In the genomic region with DNA sequence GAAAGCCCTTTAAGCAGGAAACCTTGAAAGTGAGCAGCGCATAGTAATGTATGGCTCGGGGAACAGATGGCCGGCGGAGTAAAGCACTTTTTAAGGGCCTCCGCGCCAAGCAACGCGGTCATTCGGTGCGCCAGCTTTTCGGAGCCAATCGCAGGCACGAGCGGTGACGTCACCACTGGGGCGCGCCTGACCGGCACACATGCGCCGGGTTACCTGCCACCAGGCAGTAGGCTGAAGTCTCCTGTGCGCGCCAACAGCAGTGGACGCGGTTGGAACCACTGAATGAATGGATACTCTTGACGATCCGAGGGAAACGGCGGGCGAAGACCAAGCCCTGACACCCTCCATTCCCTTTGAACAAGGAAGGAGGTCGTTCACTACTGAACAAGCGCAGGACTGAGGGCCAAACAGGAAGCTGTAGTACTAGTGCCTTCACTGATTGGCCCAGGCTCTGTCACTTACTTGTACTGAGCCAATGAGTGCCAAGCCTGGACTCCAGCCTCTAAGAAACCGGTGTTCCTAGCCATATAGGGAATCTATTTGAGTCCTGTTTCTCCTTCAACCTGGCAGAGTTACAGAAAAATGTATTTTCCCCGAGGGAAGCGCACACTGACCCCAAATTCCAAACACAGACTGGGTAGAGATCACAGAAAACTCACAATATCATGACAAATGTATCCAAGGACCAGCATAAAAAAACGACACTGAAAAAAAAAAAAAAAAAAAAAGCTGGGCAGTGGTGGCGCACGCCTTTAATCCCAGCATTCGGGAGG, we compare ENCODE assay signal across 8 mouse cellular contexts. TPM values are rescaled to one million over a fixed set of nuclear protein-coding genes. Genes with fewer than 3 reads are reported as not detected.
DNase-seq lines count a peak whose midpoint lies in the region; ATAC-seq and TF ChIP-seq lines count a peak whose summit lies in the region.

A gene (minus strand): TSS at position 412 of the 773 bp plus-strand sequence.

- peaks cover 19% of the 10 kb centered on the region for H3K36me3 ChIP-seq in C2C12 (ENCODE audit: control insufficient read depth, insufficient read depth)
- H3K36me3 ChIP-seq in erythroblast, embryonic 14.5 days (ENCODE audit: control insufficient read depth): peaks cover 61% of the 10 kb centered on the region
- H3K36me3 ChIP-seq in heart, embryonic 11.5 days (ENCODE audit: control insufficient read depth, insufficient read depth, low read length): peaks cover 33% of the 10 kb centered on the region
- H3K36me3 ChIP-seq in kidney, embryonic 16.5 days (ENCODE audit: insufficient read depth, low read length): peaks cover 44% of the 10 kb centered on the region
- H3K36me3 ChIP-seq in liver, adult 2 months (ENCODE audit: control insufficient read depth, insufficient read depth, low read length): peaks cover 2% of the 10 kb centered on the region
- no peaks in the 10 kb centered on the region for H3K36me3 ChIP-seq in myocyte (ENCODE audit: control insufficient read depth, insufficient read depth)
- peaks cover 7% of the 10 kb centered on the region for H3K36me3 ChIP-seq in splenic B cell, adult 2 months (ENCODE audit: control insufficient read depth, insufficient read depth, low read length, poor library complexity, severe bottlenecking)

- peaks cover 11% of the 10 kb centered on the region for H3K79me2 ChIP-seq in C2C12 (ENCODE audit: control insufficient read depth, insufficient read depth)
- H3K79me2 ChIP-seq in liver, adult 2 months (ENCODE audit: control insufficient read depth, insufficient read depth, low read length): no peaks in the 10 kb centered on the region
- H3K79me2 ChIP-seq in myocyte (ENCODE audit: control insufficient read depth, insufficient read depth): peaks cover 12% of the 10 kb centered on the region

- 4% methylated on average over 38 of the region's 38 CpGs for whole genome bisulfite sequencing in heart, embryonic 11.5 days (ENCODE audit: insufficient replicate concordance)
- 1% methylated on average over 38 of the region's 38 CpGs for WGBS in kidney, embryonic 16.5 days
- WGBS in liver, adult 2 months: 1% methylated on average over 38 of the region's 38 CpGs

- peak; percentile 99 for DNase-seq in brain, embryonic 14.5 days (ENCODE audit: low read depth)
- DNase-seq in liver, adult 2 months (ENCODE audit: extremely low read depth, low read depth, low spot score): peak; percentile 97
- DNase-seq in splenic B cell, adult 2 months (ENCODE audit: low read depth, low spot score): peak; percentile 95

- TF ChIP-seq POLR2A in brain, embryonic 14.5 days (IDR thresholded peaks at IDR 0.05; ENCODE audit: borderline replicate concordance, extremely low read depth, insufficient read depth, insufficient read length, poor library complexity, severe bottlenecking): peak; percentile 40; the same call in 1 of the 2 replicates
- TF ChIP-seq POLR2A in liver, adult 2 months (IDR thresholded peaks at IDR 0.05; ENCODE audit: extremely low read depth, insufficient read depth, low read length): peak; percentile 43; the same call in 1 of the 2 replicates
- peak; percentile 88 for TF ChIP-seq POLR2A in myocyte (IDR thresholded peaks at IDR 0.05; ENCODE audit: insufficient read length, low read depth)

- H3K4me1 ChIP-seq in erythroblast, embryonic 14.5 days (ENCODE audit: control insufficient read depth): peaks cover 30% of the 10 kb centered on the region
- H3K4me1 ChIP-seq in heart, embryonic 11.5 days (ENCODE audit: control insufficient read depth, insufficient read depth, low read length): peaks cover 17% of the 10 kb centered on the region
- peaks cover 14% of the 10 kb centered on the region for H3K4me1 ChIP-seq in kidney, embryonic 16.5 days (ENCODE audit: insufficient read depth, low read length)
- peaks cover 2% of the 10 kb centered on the region; the same call in 1 of the 2 replicates for H3K4me1 ChIP-seq in liver, adult 2 months (ENCODE audit: control insufficient read depth, insufficient read depth, low read length)

- H3ac ChIP-seq in C2C12 (ENCODE audit: control insufficient read depth, insufficient read length, low read depth): peak within 1 kb of the TSS; percentile 83
- H3ac ChIP-seq in myocyte (ENCODE audit: control insufficient read depth, insufficient read length): peak within 1 kb of the TSS; percentile 50

- H3K9me3 ChIP-seq in erythroblast, embryonic 14.5 days (ENCODE audit: control insufficient read depth, low read length): no peaks in the 10 kb centered on the region
- H3K9me3 ChIP-seq in heart, embryonic 11.5 days (replicated peaks; ENCODE audit: control insufficient read depth, low read length): no peaks in the 10 kb centered on the region
- H3K9me3 ChIP-seq in kidney, embryonic 16.5 days (ENCODE audit: low read length): no peaks in the 10 kb centered on the region

- peak; percentile 96 for ATAC-seq in heart, embryonic 11.5 days (replicated peaks; ENCODE audit: insufficient number of reproducible peaks, low FRiP score, low TSS enrichment)
- peak; percentile 99 for ATAC-seq in kidney, embryonic 16.5 days (ENCODE audit: low FRiP score, low TSS enrichment)

- H3K79me3 ChIP-seq in C2C12 (ENCODE audit: low read depth): peaks cover 9% of the 10 kb centered on the region

- H3K27me3 ChIP-seq in C2C12 (ENCODE audit: control insufficient read depth, insufficient read depth, insufficient read length): no peaks in the 10 kb centered on the region
- H3K27me3 ChIP-seq in erythroblast, embryonic 14.5 days (ENCODE audit: control insufficient read depth): no peaks in the 10 kb centered on the region
- no peaks in the 10 kb centered on the region for H3K27me3 ChIP-seq in heart, embryonic 11.5 days (ENCODE audit: control insufficient read depth, insufficient read depth, low read length)
- H3K27me3 ChIP-seq in kidney, embryonic 16.5 days (ENCODE audit: insufficient read depth, low read length): no peaks in the 10 kb centered on the region
- no peaks in the 10 kb centered on the region for H3K27me3 ChIP-seq in liver, adult 2 months (ENCODE audit: control insufficient read depth, insufficient read depth, low read length)
- no peaks in the 10 kb centered on the region for H3K27me3 ChIP-seq in myocyte (ENCODE audit: control insufficient read depth, insufficient read depth, insufficient read length)
- no peaks in the 10 kb centered on the region for H3K27me3 ChIP-seq in splenic B cell, adult 2 months (ENCODE audit: control insufficient read depth, insufficient read depth, low read length, poor library complexity, severe bottlenecking)

- TF ChIP-seq CTCF in C2C12 (IDR thresholded peaks at IDR 0.05; ENCODE audit: control insufficient read depth, insufficient read depth, insufficient read length): no peak
- TF ChIP-seq CTCF in brain, embryonic 14.5 days (IDR thresholded peaks at IDR 0.05; ENCODE audit: borderline replicate concordance, extremely low read depth, insufficient read depth, insufficient read length): no peak
- no peak for TF ChIP-seq CTCF in liver, adult 2 months (IDR thresholded peaks at IDR 0.05; ENCODE audit: low read depth, low read length)

- H3K9ac ChIP-seq in heart, embryonic 11.5 days (ENCODE audit: low read depth, low read length): peak within 1 kb of the TSS; percentile 80
- peak within 1 kb of the TSS; percentile 83 for H3K9ac ChIP-seq in kidney, embryonic 16.5 days (replicated peaks; ENCODE audit: low read length)
- H3K9ac ChIP-seq in liver, adult 2 months (ENCODE audit: low read depth, low read length): peak within 1 kb of the TSS; percentile 89

- peak within 1 kb of the TSS; percentile 87 for H3K27ac ChIP-seq in heart, embryonic 11.5 days (ENCODE audit: low read depth, low read length)
- H3K27ac ChIP-seq in kidney, embryonic 16.5 days (ENCODE audit: low read length): peak within 1 kb of the TSS; percentile 94
- peak within 1 kb of the TSS; percentile 90 for H3K27ac ChIP-seq in liver, adult 2 months (replicated peaks; ENCODE audit: insufficient read depth, low read depth, low read length)

- H3K4me3 ChIP-seq in C2C12 (ENCODE audit: insufficient read depth, poor library complexity, severe bottlenecking): peak within 1 kb of the TSS; percentile 45
- H3K4me3 ChIP-seq in erythroblast, embryonic 14.5 days (replicated peaks): peak within 1 kb of the TSS; percentile 69
- H3K4me3 ChIP-seq in heart, embryonic 11.5 days (ENCODE audit: low read depth, low read length): peak within 1 kb of the TSS; percentile 69
- peak within 1 kb of the TSS; percentile 80 for H3K4me3 ChIP-seq in kidney, embryonic 16.5 days (ENCODE audit: low read length)
- peak within 1 kb of the TSS; percentile 80 for H3K4me3 ChIP-seq in liver, adult 2 months (ENCODE audit: insufficient read depth, low read depth, low read length)
- H3K4me3 ChIP-seq in myocyte: peak within 1 kb of the TSS; percentile 68

- peak within 1 kb of the TSS; percentile 94 for H3K4me2 ChIP-seq in heart, embryonic 11.5 days
- H3K4me2 ChIP-seq in kidney, embryonic 16.5 days (replicated peaks; ENCODE audit: low read depth, low read length): peak within 1 kb of the TSS; percentile 88
- peak within 1 kb of the TSS; percentile 80 for H3K4me2 ChIP-seq in myocyte (ENCODE audit: low read depth)

TF ChIP-seq in C2C12, 6 proteins besides CTCF, POLR2A, EP300 and RAD21:
- TF ChIP-seq FOSL1 (IDR thresholded peaks at IDR 0.05; ENCODE audit: insufficient read depth, low read length, poor library complexity, severe bottlenecking) (no peak), CEBPB (IDR thresholded peaks at IDR 0.05; ENCODE audit: low read depth) (no peak), MAX (IDR thresholded peaks at IDR 0.05) (peak; percentile 45), MYOD1 (IDR thresholded peaks at IDR 0.05; ENCODE audit: control insufficient read depth, insufficient read length, low read depth) (no peak), USF1 (IDR thresholded peaks at IDR 0.05; ENCODE audit: low read depth) (no peak)

TF ChIP-seq in myocyte, 11 proteins besides CTCF, POLR2A, EP300 and RAD21 (continues in another document):
- no peak for TF ChIP-seq CEBPB (IDR thresholded peaks at IDR 0.05; ENCODE audit: insufficient read depth, poor library complexity, severe bottlenecking)
- peak; percentile 94 for TF ChIP-seq SRF (IDR thresholded peaks at IDR 0.05; ENCODE audit: control insufficient read depth, insufficient read length, low read depth)
- TF ChIP-seq POLR2AphosphoS2 (IDR thresholded peaks at IDR 0.05; ENCODE audit: insufficient read length, low read depth): peak; percentile 97
- TF ChIP-seq E2F4 (IDR thresholded peaks at IDR 0.05; ENCODE audit: insufficient read depth): peak; percentile 46
- TF ChIP-seq REST (IDR thresholded peaks at IDR 0.05; ENCODE audit: insufficient read depth, insufficient read length): no peak
- TF ChIP-seq MYOG (IDR thresholded peaks at IDR 0.05; ENCODE audit: control insufficient read depth in 1 of 3, insufficient read depth in 1 of 3, insufficient read length in 2 of 3, low read depth in 2 of 3): peak in 1 of 3 experiments; percentile 43

RNA-seq across cellular contexts. Expression of the gene that starts here (rescaled TPM):
- polyA plus RNA-seq in C2C12 (2012; fragmentation: generic; extraction: Trizol) (7.0 TPM), myocyte (2012; fragmentation: generic; extraction: Trizol) (8.4 TPM)
- 22.2 and 30.1 TPM in 2 replicates for polyA plus RNA-seq in brain, embryonic 14.5 days (2012; rRNA removed)
- polyA plus RNA-seq in erythroblast, embryonic 14.5 days (2012): 0.21 and 0.34 TPM in 2 replicates
- 8.9 and 9.0 TPM in 2 replicates for polyA plus RNA-seq in heart, embryonic 11.5 days (2014; fragmentation: Nextera tagmentation; extraction: Ambion mirVana)
- polyA plus RNA-seq in kidney, embryonic 16.5 days (2015; fragmentation: Nextera tagmentation; extraction: Ambion mirVana): 7.8 and 11.6 TPM in 2 replicates
- total RNA-seq in liver, adult 2 months (2014; rRNA removed): 1.2 and 1.5 TPM in 2 replicates
- 2.9 and 3.8 TPM in 2 replicates for polyA plus RNA-seq in liver, adult 2 months (2012; rRNA removed)

Comparison
In these comparisons a context has a peak if more than half of its experiments do, and no peak if none do; other contexts are left out.
1. Peak in every context shown above with its lines: DNase-seq, ATAC-seq, H3K4me3 ChIP-seq and H3K27ac ChIP-seq.